ENCODE assay signal across 10 mouse cellular contexts in the genomic region with DNA sequence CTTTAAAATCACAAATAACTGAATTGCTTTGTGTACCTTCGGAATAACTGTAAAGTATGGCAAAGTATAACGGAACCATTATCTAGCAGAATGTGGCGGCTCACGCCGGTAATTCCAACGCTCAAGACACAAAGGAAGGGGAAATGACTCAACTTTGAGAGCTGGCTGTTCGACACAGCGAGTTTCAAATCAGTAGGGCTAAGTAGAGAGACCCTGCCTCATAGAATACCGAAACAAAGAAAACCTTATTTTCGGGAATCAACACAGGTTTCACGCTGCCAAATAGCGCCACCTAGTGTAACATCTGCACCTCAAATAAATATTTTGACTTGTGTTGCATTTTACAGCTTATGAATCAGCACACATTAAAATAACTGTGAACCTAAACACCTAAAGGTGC. TPM values are rescaled to one million over a fixed set of nuclear protein-coding genes. Genes with fewer than 3 reads are reported as not detected.
DNase-seq lines count a peak whose midpoint lies in the region; ATAC-seq and TF ChIP-seq lines count a peak whose summit lies in the region.
"Had no signal": no experiment of that assay in that cellular context is flagged by ENCODE, and none has a peak within 500 bp of the region (broad histone marks: within the 10 kb centered on the region; RNA-seq: fewer than 3 reads in every experiment).

No protein-coding gene starts in this region.

- 62% methylated on average over 12 of the region's 12 CpGs for WGBS in hindbrain, embryonic 10.5 days
- WGBS in hindbrain, embryonic 16.5 days = 63% methylated on average over 12 of the region's 12 CpGs

- H3K9me3 ChIP-seq in hindbrain, embryonic 10.5 days = no peaks in the 10 kb centered on the region
- no peaks in the 10 kb centered on the region for H3K9me3 ChIP-seq in hindbrain, embryonic 16.5 days (ENCODE audit: control insufficient read depth, low read length)
- H3K9me3 ChIP-seq in ES-E14 (ENCODE audit: control insufficient read depth, insufficient read depth, low read depth, low read length) = no peaks in the 10 kb centered on the region
- H3K9me3 ChIP-seq in megakaryocyte, embryonic 14.5 days = no peaks in the 10 kb centered on the region
- H3K9me3 ChIP-seq: lung, embryonic 15.5 days had no signal

- H3K9ac ChIP-seq in hindbrain, embryonic 16.5 days (ENCODE audit: low read depth, low read length) = no peak overlapping the region
- no peak overlapping the region for H3K9ac ChIP-seq in ES-E14 (ENCODE audit: insufficient read depth, low read depth, low read length, poor library complexity, severe bottlenecking)
- H3K9ac ChIP-seq: lung, embryonic 15.5 days had no signal

- in situ Hi-C loops in ES-E14 (cut with MboI; ENCODE audit: low sequenced_read_pairs in 2 of 2, unreplicated experiment in 2 of 2) = loop anchor here in 1 of 2 experiments (5.0 kb wide), 1 partner anchor 166 kb away; no protein-coding TSS in a partner anchor

- H3K4me1 ChIP-seq in hindbrain, embryonic 10.5 days (replicated peaks) = 0 out of 2 replicates have a peak, but pooled peaks cover 3% of the 10 kb centered on the region
- H3K4me1 ChIP-seq in hindbrain, embryonic 16.5 days (ENCODE audit: control insufficient read depth, insufficient read depth, low read depth, low read length) = no peaks in the 10 kb centered on the region
- H3K4me1 ChIP-seq in ES-E14 (ENCODE audit: control insufficient read depth in 2 of 2, insufficient read depth in 2 of 2, low read length in 2 of 2, poor library complexity in 1 of 2) = peaks cover 0 to 10% of the 10 kb centered on the region in 2 experiments; a peak in 1 of 4 replicates
- H3K4me1 ChIP-seq in megakaryocyte, embryonic 14.5 days = peaks cover 51% of the 10 kb centered on the region
- H3K4me1 ChIP-seq: lung, embryonic 15.5 days had no signal

- no peak for ATAC-seq in hindbrain, embryonic 16.5 days

- H3K27me3 ChIP-seq in hindbrain, embryonic 10.5 days (ENCODE audit: insufficient read depth, poor library complexity, severe bottlenecking) = peaks cover 7% of the 10 kb centered on the region; the same call in 1 of the 2 replicates
- H3K27me3 ChIP-seq in hindbrain, embryonic 16.5 days (replicated peaks; ENCODE audit: control insufficient read depth, insufficient read depth, low read length) = no peaks in the 10 kb centered on the region
- H3K27me3 ChIP-seq in megakaryocyte, embryonic 14.5 days (replicated peaks) = peaks cover 12% of the 10 kb centered on the region
- H3K27me3 ChIP-seq: lung, embryonic 15.5 days had no signal

- H3K4me2 ChIP-seq in hindbrain, embryonic 16.5 days (ENCODE audit: low read length) = no peak overlapping the region
- H3K4me2 ChIP-seq: lung, embryonic 15.5 days had no signal

- H3K27ac ChIP-seq in hindbrain, embryonic 10.5 days = no peak overlapping the region
- no peak overlapping the region for H3K27ac ChIP-seq in hindbrain, embryonic 16.5 days (ENCODE audit: low read depth, low read length)
- no peak overlapping the region for H3K27ac ChIP-seq in ES-E14 (ENCODE audit: insufficient read depth, low read depth, low read length, poor library complexity, severe bottlenecking)
- H3K27ac ChIP-seq: lung, embryonic 15.5 days had no signal

- no peaks in the 10 kb centered on the region for H3K36me3 ChIP-seq in hindbrain, embryonic 10.5 days
- no peaks in the 10 kb centered on the region for H3K36me3 ChIP-seq in hindbrain, embryonic 16.5 days (ENCODE audit: control insufficient read depth, insufficient read depth, low read length)
- no peaks in the 10 kb centered on the region for H3K36me3 ChIP-seq in ES-E14 (ENCODE audit: control insufficient read depth, insufficient read depth, low read length, poor library complexity, severe bottlenecking)
- no peaks in the 10 kb centered on the region for H3K36me3 ChIP-seq in megakaryocyte, embryonic 14.5 days (replicated peaks; ENCODE audit: low read length)
- H3K36me3 ChIP-seq: lung, embryonic 15.5 days had no signal

- no peak overlapping the region for H3K4me3 ChIP-seq in hindbrain, embryonic 10.5 days
- no peak overlapping the region for H3K4me3 ChIP-seq in hindbrain, embryonic 16.5 days (ENCODE audit: low read length)
- H3K4me3 ChIP-seq in ES-E14 (ENCODE audit: insufficient read depth in 1 of 2, low read depth in 1 of 2, low read length in 2 of 2, poor library complexity in 1 of 2, severe bottlenecking in 1 of 2) = no peak overlapping the region
- H3K4me3 ChIP-seq in megakaryocyte, embryonic 14.5 days (replicated peaks) = peak overlapping the region; percentile 86
- H3K4me3 ChIP-seq: erythroblast, embryonic 14.5 days; lung, embryonic 15.5 days had no signal

- peak; percentile 16 for DNase-seq in hindbrain, embryonic 10.5 days (ENCODE audit: low spot score)
- DNase-seq in 3T3-L1 (ENCODE audit: low read depth, low spot score) (peak; percentile 79), ES-E14 (ENCODE audit: low read depth, low spot score) (no peak)
- DNase-seq in cerebellum, adult 8-10 months = peak; percentile 62
- DNase-seq in heart, postnatal 4 days = peak; percentile 69
- no peak for DNase-seq in ovary, postnatal 36 days (ENCODE audit: low spot score)

TF ChIP-seq in ES-E14, 5 proteins besides CTCF, POLR2A, EP300 and RAD21:
- no peak for TF ChIP-seq CHD2 (IDR thresholded peaks at IDR 0.05; ENCODE audit: low read depth, low read length)
- no peak for TF ChIP-seq MAFK (IDR thresholded peaks at IDR 0.05; ENCODE audit: insufficient read depth, low read depth, low read length)
- TF ChIP-seq ZC3H11A (IDR thresholded peaks at IDR 0.05; ENCODE audit: borderline replicate concordance, low read depth, low read length) = peak; percentile 57; the same call in 1 of the 2 replicates
- 0 out of 2 replicates have a peak, but pooled peaks have one; percentile 24 for TF ChIP-seq ZNF384 (IDR thresholded peaks at IDR 0.05; ENCODE audit: low read depth, low read length)
- TF ChIP-seq HCFC1 (IDR thresholded peaks at IDR 0.05; ENCODE audit: borderline replicate concordance, insufficient read depth, low read length) = no peak

RNA-seq across cellular contexts. Expression of gene Ablim1, which starts 14.1 kb away (rescaled TPM):
- polyA plus RNA-seq in hindbrain, embryonic 10.5 days (2016; fragmentation: Nextera tagmentation; extraction: Ambion mirVana) = 16.1 and 17.7 TPM in 2 replicates
- polyA plus RNA-seq in hindbrain, embryonic 16.5 days (2015; fragmentation: Nextera tagmentation; extraction: Ambion mirVana) = 57.3 and 62.1 TPM in 2 replicates
- 5.4 and 6.3 TPM in 2 replicates for total RNA-seq in ES-E14 (2012; rRNA removed)
- total RNA-seq in heart, postnatal 4 days (2021) = 100 to 1,000 TPM; 312 to 353 TPM
- polyA plus RNA-seq in megakaryocyte, embryonic 14.5 days (2012; ENCODE audit: insufficient read depth, low replicate concordance) = 0.17 TPM in 1 of 2 replicates, not detected in the other

RNA-seq across cellular contexts. Expression of gene Fam160b1, which starts 31.7 kb away (rescaled TPM):
- 10.8 and 12.8 TPM in 2 replicates for polyA plus RNA-seq in hindbrain, embryonic 10.5 days (2016; fragmentation: Nextera tagmentation; extraction: Ambion mirVana)
- polyA plus RNA-seq in hindbrain, embryonic 16.5 days (2015; fragmentation: Nextera tagmentation; extraction: Ambion mirVana) = 11.2 and 12.8 TPM in 2 replicates
- 8.5 and 9.8 TPM in 2 replicates for total RNA-seq in ES-E14 (2012; rRNA removed)
- 10 to 100 TPM; 18.6 to 19.4 TPM for total RNA-seq in heart, postnatal 4 days (2021)
- 2.9 TPM in 2 replicates for polyA plus RNA-seq in megakaryocyte, embryonic 14.5 days (2012; ENCODE audit: insufficient read depth, low replicate concordance)

Comparison
In these comparisons a context has a peak if more than half of its experiments do, and no peak if none do; other contexts are left out.
1. DNase-seq: peak in hindbrain, embryonic 10.5 days (single experiment), 3T3-L1 (single experiment), cerebellum, adult 8-10 months (single experiment) and heart, postnatal 4 days (single experiment); none in ES-E14 (single experiment) and ovary, postnatal 36 days (single experiment).
2. RNA of gene Ablim1, which starts 14.1 kb away (polyA plus RNA-seq): 57.3 to 62.1 TPM in hindbrain, embryonic 16.5 days and 16.1 to 17.7 TPM in hindbrain, embryonic 10.5 days; 0.17 TPM in megakaryocyte, embryonic 14.5 days; every median in the first group is over 10 times any median in the second.